Mouse (Mus musculus): ENCODE data around the gene Rbfox3.

DNA sequence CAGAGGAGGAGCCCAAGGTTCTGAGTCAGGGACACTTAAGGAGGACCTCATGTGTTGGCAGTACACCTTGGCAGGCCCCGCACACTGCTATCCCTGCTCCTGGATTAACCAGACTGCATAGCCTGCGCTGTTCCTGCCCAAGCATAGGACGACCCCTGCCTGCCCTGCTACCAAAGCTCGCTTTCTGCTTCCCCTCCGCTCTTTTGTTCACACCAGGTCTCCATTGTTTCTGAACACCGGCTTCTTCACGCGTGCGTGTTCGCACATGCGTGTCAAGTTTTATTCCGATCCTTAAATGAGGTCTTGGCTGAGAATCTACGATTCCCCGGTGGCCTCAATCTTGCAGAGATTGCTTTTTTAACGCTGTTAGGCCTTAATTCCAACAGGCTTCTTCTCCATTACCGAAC is 20.4 kb downstream of the Rbfox3 start:
- TF ChIP-seq CTCF (IDR thresholded peaks at IDR 0.05) (no peak), EP300 (IDR thresholded peaks at IDR 0.05) (no peak)

All from lung, postnatal 0 days (tissue).